Mouse (Mus musculus) midbrain, embryonic 15.5 days (tissue): Measurements from ENCODE around the gene Adpgk. TPM values are rescaled to one million over a fixed set of nuclear protein-coding genes. Genes with fewer than 3 reads are reported as not detected.
A peak's percentile ranks its signal among the peaks of the same experiment; 100 is the strongest.
"Not testable (repeated sequence)": the region's sequence is repeated elsewhere in the genome, so short reads cannot be mapped to it uniquely, and the experiment has no call there.

Source experiments
- ATAC-seq: fragments of 200-750 bp; cut with Nextera tagmentation; replicated peaks from 2 replicates; pipeline ENCODE4 v1.8.0; 2017; ENCODE audit warnings: moderate TSS enrichment
- H3K27ac ChIP-seq: fragments of 300-500 bp; sonication (generic); 2 replicates; pipeline ENCODE4 v1.5.1; 2015; ENCODE audit warnings: mild to moderate bottlenecking, inconsistent platforms
- H3K27me3 ChIP-seq: fragments of 300-500 bp; sonication (generic); replicated peaks from 2 replicates; pipeline ENCODE4 v1.6.1; 2015; ENCODE audit warnings: inconsistent platforms
- H3K36me3 ChIP-seq: fragments of 300-500 bp; sonication (generic); replicated peaks from 2 replicates; pipeline ENCODE4 v1.6.1; 2015; ENCODE audit warnings: inconsistent platforms
- H3K4me1 ChIP-seq: fragments of 300-500 bp; sonication (generic); 2 replicates; pipeline ENCODE4 v1.6.1; 2015; ENCODE audit warnings: inconsistent platforms
- H3K4me2 ChIP-seq: fragments of 300-500 bp; sonication (generic); 2 replicates; pipeline ENCODE4 v1.6.1; 2015; ENCODE audit warnings: inconsistent platforms, mild to moderate bottlenecking, moderate library complexity
- H3K4me3 ChIP-seq: fragments of 300-500 bp; sonication (generic); 2 replicates; pipeline ENCODE4 v1.5.1; 2015; ENCODE audit warnings: mild to moderate bottlenecking, inconsistent platforms
- H3K9ac ChIP-seq: fragments of 300-500 bp; sonication (generic); 2 replicates; pipeline ENCODE4 v1.6.1; 2015; ENCODE audit warnings: mild to moderate bottlenecking, inconsistent platforms
- H3K9me3 ChIP-seq: fragments of 300-500 bp; sonication (generic); 2 replicates; pipeline ENCODE4 v1.6.1; 2016; ENCODE audit warnings: inconsistent platforms
- WGBS: fragments of 180-500 bp; shearing (Covaris S2); methylation state at CpG from one replicate; pipeline ENCODE4 v1.1.7; 2015; ENCODE audit warnings: mixed read lengths; 5-methylcytosine and 5-hydroxymethylcytosine counted together
- polyA plus RNA-seq: library from polyadenylated mRNA; unstranded; fragments of >200 nt; fragmentation: Nextera tagmentation; extraction: Ambion mirVana; gene quantifications from 2 replicates; pipeline ENCODE4 v1.2.1, GENCODE M21; 2015

Gene Adpgk
- polyA plus RNA-seq, 1 experiment from 2014 or later = 23.5 TPM

DNA sequence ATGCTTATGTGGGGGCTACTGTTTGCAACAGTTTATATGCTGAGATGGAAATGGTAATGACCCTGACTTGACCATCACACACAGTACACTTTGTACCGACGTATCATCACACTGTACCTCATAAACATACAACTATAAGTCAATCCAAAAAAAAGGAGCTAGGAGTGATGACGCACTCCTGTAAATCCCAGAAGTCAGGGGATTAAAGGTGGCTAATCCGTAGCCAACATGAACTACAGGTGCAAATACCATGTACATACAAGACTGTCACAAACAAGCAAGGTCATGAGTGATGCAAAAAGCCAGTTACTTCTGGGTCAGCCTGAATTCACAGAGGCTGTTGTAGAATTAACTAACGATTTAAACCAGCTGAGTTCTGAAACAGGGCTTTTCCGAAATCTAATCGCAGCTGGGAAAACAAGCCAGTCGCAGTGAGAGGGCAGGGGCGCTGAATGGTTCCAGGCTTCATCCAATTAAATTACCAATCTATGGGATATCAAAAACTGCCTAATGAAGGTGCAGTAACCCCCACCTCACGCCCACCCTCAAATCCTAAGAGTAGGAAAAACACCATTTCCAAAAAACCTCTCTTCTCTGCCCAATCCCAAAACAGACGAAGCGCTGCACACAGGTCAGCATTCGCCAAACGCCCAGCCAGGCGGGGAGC, 61.4 kb downstream of the Adpgk start:
- peak overlapping the region; percentile 86 for H3K4me3 ChIP-seq
- H3K4me2 ChIP-seq = peak overlapping the region; percentile 57
- no peaks in the 10 kb centered on the region for H3K27me3 ChIP-seq
- H3K27ac ChIP-seq = peak overlapping the region; percentile 90
- H3K4me1 ChIP-seq = peaks cover 16% of the 10 kb centered on the region
- H3K9me3 ChIP-seq = no peaks in the 10 kb centered on the region
- 7% methylated on average over 15 of the region's 15 CpGs for WGBS
- ATAC-seq = peak; percentile 39
- no peaks in the 10 kb centered on the region for H3K36me3 ChIP-seq
- H3K9ac ChIP-seq = peak overlapping the region; percentile 91

DNA sequence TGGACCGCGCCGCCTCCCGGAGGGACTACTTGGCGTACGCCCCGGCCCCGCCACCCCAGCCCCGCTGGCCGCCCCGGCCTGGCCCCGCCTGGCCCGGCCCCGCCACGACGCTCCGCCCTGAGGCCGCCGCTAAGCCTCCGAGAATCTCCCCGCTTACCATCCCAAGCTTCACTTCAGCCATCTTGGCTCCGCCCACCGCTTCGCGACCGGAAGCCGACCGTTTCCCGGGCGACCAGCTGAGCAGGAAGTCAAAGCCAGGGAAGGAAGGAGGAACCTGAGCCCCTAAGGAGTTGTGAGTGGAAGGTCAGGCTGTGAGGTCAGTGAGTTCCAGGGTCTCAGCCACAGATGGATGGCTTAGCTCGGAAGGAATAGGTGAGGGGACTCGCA, 61.9 kb downstream of the Adpgk start, which contains the start of gene Bbs4:
Gene Bbs4, minus strand, starts transcription at position 256 of the 387 bp plus-strand sequence.
- Histone ChIP-seq H3K4me3 (peak within 1 kb of the TSS; percentile 86), H3K9me3 (no peaks in the 10 kb centered on the region), H3K4me2 (peak within 1 kb of the TSS; percentile 57), H3K4me1 (peaks cover 16% of the 10 kb centered on the region), H3K36me3 (no peaks in the 10 kb centered on the region), H3K27me3 (no peaks in the 10 kb centered on the region), H3K9ac (peak within 1 kb of the TSS; percentile 91), H3K27ac (peak within 1 kb of the TSS; percentile 90)
- under 1% methylated on average over 32 of the region's 32 CpGs for WGBS
- ATAC-seq = peak; percentile 92

DNA sequence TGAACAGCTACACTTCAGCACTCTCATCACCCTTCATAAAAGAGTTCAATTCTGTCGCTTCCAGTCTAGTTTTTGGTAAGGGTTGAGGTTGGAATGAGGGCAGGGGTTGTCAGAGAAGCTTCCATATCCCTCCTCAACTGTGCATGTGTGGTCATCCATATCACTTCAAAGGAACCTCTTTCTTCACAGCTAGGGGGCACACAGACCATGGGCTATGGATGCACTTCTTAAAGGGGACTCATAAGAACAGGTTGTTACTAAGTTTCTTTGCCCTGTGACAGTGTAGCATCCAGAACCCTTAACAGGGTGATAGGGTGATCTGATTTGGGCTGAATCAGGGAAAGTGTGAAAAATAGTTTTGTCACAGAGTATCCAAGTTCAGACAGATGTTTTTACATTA, 66.7 kb downstream of the Adpgk start:
- H3K9ac ChIP-seq, H3K4me1 ChIP-seq, ATAC-seq, H3K27me3 ChIP-seq, H3K4me2 ChIP-seq, H3K36me3 ChIP-seq, H3K4me3 ChIP-seq, H3K9me3 ChIP-seq, H3K27ac ChIP-seq: not testable (repeated sequence)
- WGBS = 65% methylated on average over 1 of the region's 1 CpGs

DNA sequence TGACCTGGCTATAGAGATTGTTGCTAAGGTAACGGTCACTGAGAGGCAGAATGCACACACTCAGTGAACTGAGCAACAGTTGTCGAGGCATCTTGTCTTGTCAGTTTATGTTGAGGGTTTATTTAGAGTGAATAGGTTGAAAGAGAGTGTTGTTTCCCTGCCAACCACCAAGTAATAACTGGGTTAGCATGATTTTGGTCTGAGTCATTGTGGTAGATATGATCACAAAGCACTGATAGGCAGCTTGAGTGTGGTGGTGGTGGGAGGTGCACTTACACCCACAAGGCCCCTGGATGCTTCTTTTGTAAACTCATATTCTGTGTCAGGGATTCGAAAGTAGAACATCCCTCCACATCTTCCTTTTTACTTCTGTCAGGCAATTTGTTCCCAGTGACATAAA, 69.1 kb downstream of the Adpgk start:
- H3K27ac ChIP-seq, H3K27me3 ChIP-seq, H3K9ac ChIP-seq, H3K4me2 ChIP-seq, H3K4me3 ChIP-seq, H3K9me3 ChIP-seq, H3K36me3 ChIP-seq, H3K4me1 ChIP-seq, ATAC-seq: not testable (repeated sequence)
- WGBS = 68% methylated on average over 2 of the region's 3 CpGs

DNA sequence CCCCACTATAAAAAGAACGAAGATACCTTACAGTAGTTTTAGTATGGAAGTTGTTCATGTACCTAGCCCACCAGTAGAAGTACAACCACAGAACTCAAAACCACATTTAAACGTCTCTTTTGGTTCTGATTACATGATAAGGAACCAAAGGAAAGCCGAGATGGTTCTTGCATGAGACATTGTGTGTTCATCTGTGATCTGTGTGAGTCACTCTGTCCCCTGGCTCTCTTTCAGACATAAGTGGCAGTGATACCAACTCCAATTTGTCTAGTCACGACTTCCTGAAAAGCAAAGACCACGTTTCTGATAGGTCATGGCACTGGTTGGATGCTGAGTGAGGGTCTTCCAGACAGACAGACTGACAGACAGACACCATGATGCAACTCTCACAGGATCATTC, 77.9 kb downstream of the Adpgk start:
- Histone ChIP-seq H3K9ac (no peak overlapping the region), H3K36me3 (no peaks in the 10 kb centered on the region), H3K9me3 (no peaks in the 10 kb centered on the region), H3K27ac (no peak overlapping the region), H3K27me3 (no peaks in the 10 kb centered on the region), H3K4me1 (no peaks in the 10 kb centered on the region), H3K4me3 (no peak overlapping the region), H3K4me2 (no peak overlapping the region)
- 82% methylated on average over 5 of the region's 5 CpGs for WGBS
- no peak for ATAC-seq

DNA sequence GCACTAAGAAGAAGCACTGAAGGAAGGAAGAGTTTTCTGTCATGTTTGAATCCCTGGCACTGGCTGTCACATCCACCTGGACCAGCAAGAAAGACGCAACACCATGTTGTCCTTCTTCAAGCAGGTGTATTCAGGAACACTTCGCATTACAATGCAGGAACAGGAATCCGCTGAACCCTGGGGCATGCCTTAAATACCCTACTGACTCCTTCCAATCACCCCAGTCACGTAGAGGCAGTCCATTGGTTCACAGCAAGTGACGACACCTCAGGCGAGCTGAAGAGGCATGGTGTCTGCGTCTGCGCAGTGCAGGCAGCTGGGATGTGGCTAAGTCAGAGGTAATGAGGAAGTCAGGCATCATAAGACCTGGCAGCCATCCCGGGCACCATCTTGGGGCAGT, 78.3 kb downstream of the Adpgk start:
- Histone ChIP-seq H3K36me3 (no peaks in the 10 kb centered on the region), H3K4me2 (no peak overlapping the region), H3K9me3 (no peaks in the 10 kb centered on the region), H3K4me3 (no peak overlapping the region), H3K27ac (no peak overlapping the region), H3K27me3 (no peaks in the 10 kb centered on the region), H3K4me1 (no peaks in the 10 kb centered on the region), H3K9ac (no peak overlapping the region)
- WGBS = 93% methylated on average over 9 of the region's 9 CpGs
- ATAC-seq = no peak

Other genes with a start within 250 kb of the Adpgk start
- 46.2 and 48.5 TPM in 2 replicates for gene Bbs4, start 62.0 kb downstream of the Adpgk start, polyA plus RNA-seq
- 17.4 and 20.8 TPM in 2 replicates for gene Arih1, start 195.1 kb downstream of the Adpgk start, polyA plus RNA-seq
- gene Hexa, start 248.0 kb downstream of the Adpgk start, polyA plus RNA-seq = 61.2 and 67.6 TPM in 2 replicates
- 0.42 and 0.67 TPM in 2 replicates for gene Tmem202, start 248.3 kb downstream of the Adpgk start, polyA plus RNA-seq